Mouse (Mus musculus) forebrain, embryonic 15.5 days (tissue): ENCODE measurements around the gene Zscan4c. TPM values are rescaled to one million over a fixed set of nuclear protein-coding genes. Genes with fewer than 3 reads are reported as not detected.
"Not testable (repeated sequence)": the region's sequence is repeated elsewhere in the genome, so short reads cannot be mapped to it uniquely, and the experiment has no call there.

Experiments used
- ATAC-seq: fragments of 200-750 bp; cut with Nextera tagmentation; replicated peaks from 2 replicates; pipeline ENCODE4 v1.8.0; 2017; ENCODE audit warnings: mild to moderate bottlenecking, moderate TSS enrichment, moderate library complexity
- H3K27ac ChIP-seq: fragments of 300-500 bp; sonication (generic); replicated peaks from 2 replicates; pipeline ENCODE4 v1.5.1; 2015; ENCODE audit warnings: mild to moderate bottlenecking, inconsistent platforms
- H3K27me3 ChIP-seq: fragments of 300-500 bp; sonication (generic); 2 replicates; pipeline ENCODE4 v1.6.1; 2015; ENCODE audit warnings: inconsistent platforms
- H3K36me3 ChIP-seq: fragments of 300-500 bp; sonication (generic); 2 replicates; pipeline ENCODE4 v1.6.1; 2015; ENCODE audit warnings: mild to moderate bottlenecking, inconsistent platforms
- H3K4me1 ChIP-seq: fragments of 300-500 bp; sonication (generic); 2 replicates; pipeline ENCODE4 v1.6.1; 2015; ENCODE audit warnings: inconsistent platforms
- H3K4me2 ChIP-seq: fragments of 300-500 bp; sonication (generic); replicated peaks from 2 replicates; pipeline ENCODE4 v1.6.1; 2015; ENCODE audit warnings: mild to moderate bottlenecking, inconsistent platforms
- H3K4me3 ChIP-seq: fragments of 300-500 bp; sonication (generic); 2 replicates; pipeline ENCODE4 v1.5.1; 2015; ENCODE audit warnings: mild to moderate bottlenecking, inconsistent platforms
- H3K9ac ChIP-seq: fragments of 300-500 bp; sonication (generic); replicated peaks from 2 replicates; pipeline ENCODE4 v1.6.1; 2015; ENCODE audit warnings: mild to moderate bottlenecking, inconsistent platforms
- H3K9me3 ChIP-seq: fragments of 300-500 bp; sonication (generic); 2 replicates; pipeline ENCODE4 v1.6.1; 2016; ENCODE audit warnings: inconsistent platforms
- WGBS: fragments of 180-500 bp; shearing (Covaris S2); methylation state at CpG from one replicate; pipeline ENCODE4 v1.1.7; 2015; ENCODE audit warnings: mixed read lengths; 5-methylcytosine and 5-hydroxymethylcytosine counted together
- microRNA-seq: library from miRNA; unstranded; fragments of <30 nt; microRNA quantifications from one replicate; pipeline ENCODE4, GENCODE M21; 2016
- polyA plus RNA-seq: library from polyadenylated mRNA; unstranded; fragments of >200 nt; fragmentation: Nextera tagmentation; extraction: Ambion mirVana; gene quantifications from 2 replicates; pipeline ENCODE4 v1.2.1, GENCODE M21; 2015

The Zscan4c gene
- polyA plus RNA-seq, result not detected in 2 replicates

DNA sequence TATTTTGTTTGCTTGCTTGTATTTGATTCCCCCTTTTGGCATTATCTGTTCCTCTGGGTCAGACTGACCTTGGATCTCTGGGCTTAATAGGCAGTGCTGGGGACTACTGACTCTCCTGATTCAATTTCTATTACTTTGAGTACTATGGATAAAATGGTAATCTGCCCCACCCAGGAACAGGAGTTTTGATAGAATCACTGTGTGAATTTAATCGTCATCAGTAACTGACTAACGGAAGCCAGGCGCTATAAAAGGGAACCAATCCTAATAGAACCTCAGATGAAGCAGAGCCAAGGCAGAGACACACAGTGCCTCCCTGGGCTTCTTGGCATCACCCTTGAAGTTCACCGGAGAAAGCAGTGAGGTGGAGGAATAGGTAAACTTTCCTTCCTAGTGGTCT, at the start of gene Zscan4c:
TSS of gene Zscan4c (plus strand) at position 301 of the 400 bp plus-strand sequence.
- not testable (repeated sequence) for H3K4me3 ChIP-seq, H3K4me1 ChIP-seq, H3K9ac ChIP-seq, ATAC-seq, H3K9me3 ChIP-seq, H3K36me3 ChIP-seq, H3K27me3 ChIP-seq, H3K27ac ChIP-seq, H3K4me2 ChIP-seq
- WGBS, result 93% methylated on average over 4 of the region's 4 CpGs

Small RNA genes within 50 kb of the gene (microRNA-seq; reads per million reads assigned to microRNA genes)
- not detected for gene Mir297-1

Other genes with a start within 250 kb of the Zscan4c start
- not detected in 2 replicates for gene Zscan4b, start 100.7 kb upstream of the Zscan4c start, polyA plus RNA-seq
- not detected in 2 replicates for gene Zscan4-ps1, start 63.9 kb downstream of the Zscan4c start, polyA plus RNA-seq
- gene Zscan4d, start 160.4 kb downstream of the Zscan4c start, polyA plus RNA-seq, result not detected in 2 replicates